Mouse (Mus musculus) neural tube, embryonic 10.5 days (tissue): ENCODE measurements around the gene Pald1.

Experiments used
- DNase-seq: peaks from one replicate; pipeline ENCODE4 v3.0.0-alpha.2; 2017; ENCODE audit warnings: low spot score; ENCODE audit errors: extremely low spot score

Pald1 gene

DNA sequence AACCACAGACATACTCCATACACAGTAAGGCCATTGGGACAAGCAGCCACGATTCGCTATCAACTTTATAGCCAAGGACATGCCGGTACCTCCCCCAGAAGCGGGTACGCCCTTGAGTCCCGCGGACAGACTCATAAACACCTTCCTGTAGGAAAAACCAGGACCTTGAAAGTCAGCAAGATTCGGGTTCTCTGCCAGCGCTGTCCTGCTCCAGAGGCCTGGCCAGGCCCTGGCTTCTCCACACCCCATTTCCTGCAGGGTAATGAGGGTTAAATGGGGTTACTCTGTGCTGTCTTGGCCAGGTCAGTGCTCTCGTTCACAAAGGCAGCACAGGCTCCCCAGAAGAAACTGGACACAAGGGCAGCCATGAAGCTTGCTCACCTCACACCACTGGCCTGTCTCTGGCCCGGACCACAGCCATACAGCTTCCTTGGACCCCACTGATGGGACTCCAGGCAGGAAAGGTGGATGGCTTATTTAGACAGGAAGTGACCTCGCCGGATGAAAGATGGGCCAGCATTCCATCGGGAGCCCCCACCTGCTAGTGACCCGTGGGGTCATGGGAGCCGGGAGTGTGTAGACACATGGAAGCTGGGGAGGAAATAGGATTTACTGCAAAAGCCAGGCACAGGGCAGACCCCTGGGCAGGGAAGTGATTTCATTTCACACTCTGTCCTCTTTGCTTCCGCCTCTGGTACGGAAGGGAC is 12.9 kb downstream of the Pald1 start:
- DNase-seq, result no peak

- DNase-seq, result no peak
Measured at GRCm38 (mm10) chr10:61369755-61370154, 13.6 kb downstream of the Pald1 start.

GRCm38 (mm10) chr10:61365902-61366301 is 17.4 kb downstream of the Pald1 start:
- DNase-seq, result no peak

- no peak for DNase-seq
Measured at GRCm38 (mm10) chr10:61364431-61364830, 18.9 kb downstream of the Pald1 start.

GRCm38 (mm10) chr10:61362992-61363391 is 20.3 kb downstream of the Pald1 start:
- no peak for DNase-seq

- no peak for DNase-seq
Measured at GRCm38 (mm10) chr10:61362483-61362882, 20.8 kb downstream of the Pald1 start.

DNA sequence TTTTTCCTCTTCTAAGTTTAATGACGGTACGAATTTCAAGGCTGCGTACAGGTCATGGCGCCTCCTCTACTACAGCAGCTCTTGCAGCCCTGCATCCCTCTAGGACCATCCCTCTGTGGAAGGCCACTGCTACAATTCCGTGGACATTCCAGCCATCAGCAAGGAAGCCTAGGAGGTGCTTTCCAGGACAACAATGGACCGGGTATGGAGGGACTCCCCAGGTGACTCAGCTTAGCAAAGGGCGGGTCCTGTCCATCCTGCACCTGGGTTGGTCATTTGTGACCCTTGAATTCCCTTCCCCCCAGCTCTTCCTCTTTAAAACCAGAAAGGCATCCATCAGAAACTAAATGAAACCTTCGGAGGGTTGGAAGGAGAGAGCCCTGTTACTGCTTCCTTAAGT is 22.7 kb downstream of the Pald1 start:
- no peak for DNase-seq

DNA sequence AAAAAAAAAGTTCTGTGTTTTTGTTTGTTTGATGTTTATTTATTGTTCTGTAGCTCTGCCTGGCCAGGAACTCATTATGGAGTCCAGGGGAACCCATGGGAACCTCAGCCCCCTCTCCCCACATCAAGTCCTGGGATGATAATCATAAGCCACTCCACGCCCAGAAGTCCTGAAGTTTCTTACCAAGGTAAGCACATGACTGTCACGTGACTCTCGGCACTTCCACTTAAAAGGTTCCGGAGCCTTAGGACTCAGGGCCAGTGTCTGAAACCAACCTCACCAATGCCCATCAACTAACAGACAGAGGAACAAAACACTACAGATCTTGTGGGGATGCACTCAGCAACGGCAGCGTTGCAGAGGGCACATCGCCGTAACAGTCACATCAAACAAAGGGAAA is 23.9 kb downstream of the Pald1 start:
- no peak for DNase-seq

DNA sequence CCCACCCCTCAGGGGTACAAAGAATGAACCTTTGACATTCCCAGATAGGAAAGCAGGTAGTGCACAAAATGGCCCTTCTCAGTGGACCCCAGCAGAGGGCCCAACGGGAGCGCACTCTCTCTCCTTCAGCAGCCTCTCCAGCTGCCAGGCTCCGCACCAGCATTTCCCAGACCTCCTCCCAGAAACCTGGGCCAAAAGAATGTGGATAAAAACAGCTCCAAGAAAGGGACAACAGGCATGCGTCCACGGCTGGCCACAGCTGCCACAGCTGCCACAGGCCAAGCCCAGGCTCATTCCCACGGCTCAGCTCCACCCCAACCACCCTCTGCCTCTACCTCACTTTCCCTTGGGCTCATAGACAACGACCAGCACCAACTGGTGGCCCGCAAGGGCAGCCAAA is 25.7 kb downstream of the Pald1 start:
- DNase-seq, result no peak

DNA sequence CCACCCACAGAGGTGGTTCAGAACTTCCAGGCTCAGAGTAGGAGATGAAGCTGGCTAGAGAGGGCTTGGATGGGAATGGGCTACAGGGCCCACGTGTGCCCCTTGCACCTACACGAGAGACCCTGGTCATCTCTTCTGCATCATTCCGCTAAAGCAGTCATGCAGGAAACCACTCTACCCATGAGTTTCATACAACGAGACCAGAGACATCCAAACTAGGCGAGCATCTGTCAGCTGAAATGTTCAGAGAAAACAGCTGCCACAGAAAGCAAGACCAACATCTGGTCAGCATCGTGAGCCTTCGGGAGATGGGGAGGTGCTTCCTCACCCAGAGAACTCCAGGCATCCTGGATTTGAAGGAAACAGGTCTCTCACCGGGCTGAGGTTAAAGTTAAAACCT is 26.8 kb downstream of the Pald1 start:
- no peak for DNase-seq

DNA sequence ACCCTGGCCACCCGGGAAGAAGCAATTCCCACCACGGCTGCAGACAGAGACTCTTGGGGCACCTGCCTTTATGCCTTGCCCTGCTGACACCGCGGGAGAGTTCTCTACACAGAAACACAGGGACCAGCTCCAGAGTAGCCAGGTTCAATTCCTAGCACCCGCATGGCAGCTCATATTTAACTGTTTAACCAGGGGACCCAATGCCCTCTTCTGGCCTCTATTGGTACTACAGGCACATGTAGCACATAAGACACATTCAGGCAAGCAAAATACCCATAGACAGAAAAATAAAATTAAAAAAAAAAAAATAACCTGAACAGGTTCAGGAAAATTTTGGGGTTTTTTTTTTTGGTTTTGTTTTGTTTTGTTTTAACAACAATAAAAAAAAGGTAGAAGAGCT is 27.2 kb downstream of the Pald1 start:
- DNase-seq, result no peak

DNA sequence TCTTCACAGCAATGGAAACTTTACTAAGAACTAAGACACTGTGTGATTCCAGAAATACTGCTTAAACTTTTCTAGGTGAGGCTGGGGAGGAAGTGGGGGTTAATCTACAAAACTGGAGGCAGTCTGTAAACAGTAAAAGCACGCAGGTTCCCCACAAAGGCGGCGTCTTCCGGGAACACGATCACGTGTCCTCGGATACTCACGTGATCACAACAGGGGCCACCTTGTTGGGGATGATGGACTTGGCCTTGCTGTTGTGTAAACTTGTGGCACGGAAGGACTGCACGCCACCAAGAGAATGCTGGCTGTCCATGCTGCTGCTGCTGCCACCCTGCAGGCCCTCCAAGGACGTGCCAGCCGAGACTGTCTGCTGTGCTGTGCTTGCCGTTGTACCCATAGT is 27.7 kb downstream of the Pald1 start:
- DNase-seq, result no peak

GRCm38 (mm10) chr10:61351216-61351615 is 32.1 kb downstream of the Pald1 start:
- no peak for DNase-seq

DNA sequence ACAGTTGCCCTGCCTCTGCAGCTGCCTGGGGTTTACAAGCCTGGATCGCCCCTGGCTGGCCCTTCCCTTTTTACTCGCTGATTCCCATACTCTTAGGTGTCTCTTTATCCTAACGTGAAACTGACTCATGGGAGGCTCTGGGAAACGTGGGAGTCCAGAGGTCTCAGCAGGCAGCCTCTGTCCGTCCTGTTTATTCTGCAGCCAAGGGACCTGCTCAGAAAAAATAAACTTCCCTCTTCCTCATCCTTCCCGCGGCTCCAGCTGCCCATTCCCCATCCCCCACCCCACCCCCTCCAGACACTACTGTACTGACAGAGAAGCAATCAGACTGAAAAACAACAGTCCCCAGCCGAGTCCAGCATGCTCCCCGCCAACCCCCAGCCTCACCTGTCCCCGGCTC is 37.0 kb downstream of the Pald1 start:
- no peak for DNase-seq

DNA sequence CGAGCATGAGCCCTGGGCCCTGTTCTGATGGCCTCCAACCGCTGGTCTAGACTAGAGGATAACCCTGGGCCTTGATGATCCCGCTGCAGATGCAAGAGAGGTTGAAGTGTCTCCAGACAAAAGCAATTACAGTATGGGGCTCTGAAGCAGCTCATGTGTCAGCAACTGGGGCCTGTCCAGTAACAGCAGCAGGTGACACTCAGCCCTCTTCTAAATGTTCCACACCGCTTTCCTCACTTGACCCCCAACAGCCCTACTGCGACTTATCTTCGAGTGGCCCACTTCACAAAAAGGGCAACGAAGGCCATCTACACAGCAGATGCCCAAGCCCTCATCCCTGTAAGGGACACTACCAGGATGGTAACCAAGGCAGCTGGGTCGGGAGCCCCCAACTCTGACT is 38.2 kb downstream of the Pald1 start:
- DNase-seq, result no peak

- DNase-seq, result peak; percentile 70
Measured at GRCm38 (mm10) chr10:61343950-61344349, 39.4 kb downstream of the Pald1 start.

- DNase-seq, result no peak
Measured at GRCm38 (mm10) chr10:61342750-61343149, 40.6 kb downstream of the Pald1 start.

GRCm38 (mm10) chr10:61341557-61341956 is 41.8 kb downstream of the Pald1 start:
- peak; percentile 67 for DNase-seq

DNA sequence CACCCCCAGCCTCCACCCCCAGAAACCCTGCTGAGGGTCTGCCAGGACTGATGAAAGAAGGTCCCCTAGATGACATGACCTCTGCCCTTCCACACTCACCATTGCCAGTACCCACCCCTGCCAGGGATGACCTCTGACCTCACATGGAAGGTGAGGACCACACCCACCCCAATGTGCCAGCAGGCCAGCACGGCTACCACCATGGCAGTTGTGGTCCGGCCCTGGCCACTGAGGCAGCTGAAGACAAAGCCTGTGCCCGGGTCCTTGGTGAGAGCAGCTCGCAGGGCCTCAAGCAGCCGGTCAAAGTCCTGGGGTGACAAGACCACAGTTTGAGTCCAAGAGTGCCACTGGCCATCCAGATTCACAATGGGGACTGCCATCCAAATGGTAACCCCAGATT is 42.3 kb downstream of the Pald1 start:
- no peak for DNase-seq

- no peak for DNase-seq
Measured at GRCm38 (mm10) chr10:61340247-61340646, 43.1 kb downstream of the Pald1 start.

GRCm38 (mm10) chr10:61339216-61339615 is 44.1 kb downstream of the Pald1 start:
- DNase-seq, result no peak

- no peak for DNase-seq
Measured at GRCm38 (mm10) chr10:61337665-61338064, 45.7 kb downstream of the Pald1 start.

DNA sequence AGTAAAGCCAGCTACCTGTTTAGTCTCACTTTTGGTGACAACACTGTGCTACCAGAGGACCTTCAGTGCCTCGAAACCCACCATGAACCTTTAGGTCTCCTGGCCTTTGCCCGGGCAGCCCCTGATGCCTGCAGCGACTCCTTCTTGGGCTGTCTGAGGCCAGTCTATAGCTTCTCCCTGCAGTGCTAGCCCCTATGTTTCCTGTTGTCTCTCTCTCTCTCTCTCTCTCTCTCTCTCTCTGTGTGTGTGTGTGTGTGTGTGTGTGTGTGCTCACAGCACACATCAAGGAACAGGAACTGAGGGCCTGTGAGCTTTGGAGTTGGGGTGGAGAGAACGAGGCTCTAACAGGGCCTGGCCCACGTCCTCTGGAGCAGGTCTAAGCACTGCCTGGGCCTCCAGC is 46.7 kb downstream of the Pald1 start:
- no peak for DNase-seq

- peak; percentile 87 for DNase-seq
Measured at GRCm38 (mm10) chr10:61336137-61336536, 47.2 kb downstream of the Pald1 start.
